Mouse (Mus musculus) cerebellum, postnatal 4 days (tissue): Measurements from ENCODE around the gene Morc2a.
"Not testable (repeated sequence)": the region's sequence is repeated elsewhere in the genome, so short reads cannot be mapped to it uniquely, and the experiment has no call there.

Source experiments
- DNase-seq, 2 experiments: peaks; one replicate each; pipeline ENCODE4 v3.0.0; 2022; ENCODE audit warnings: low spot score in 2 of 2, mixed read lengths in 1 of 2

Gene Morc2a

DNA sequence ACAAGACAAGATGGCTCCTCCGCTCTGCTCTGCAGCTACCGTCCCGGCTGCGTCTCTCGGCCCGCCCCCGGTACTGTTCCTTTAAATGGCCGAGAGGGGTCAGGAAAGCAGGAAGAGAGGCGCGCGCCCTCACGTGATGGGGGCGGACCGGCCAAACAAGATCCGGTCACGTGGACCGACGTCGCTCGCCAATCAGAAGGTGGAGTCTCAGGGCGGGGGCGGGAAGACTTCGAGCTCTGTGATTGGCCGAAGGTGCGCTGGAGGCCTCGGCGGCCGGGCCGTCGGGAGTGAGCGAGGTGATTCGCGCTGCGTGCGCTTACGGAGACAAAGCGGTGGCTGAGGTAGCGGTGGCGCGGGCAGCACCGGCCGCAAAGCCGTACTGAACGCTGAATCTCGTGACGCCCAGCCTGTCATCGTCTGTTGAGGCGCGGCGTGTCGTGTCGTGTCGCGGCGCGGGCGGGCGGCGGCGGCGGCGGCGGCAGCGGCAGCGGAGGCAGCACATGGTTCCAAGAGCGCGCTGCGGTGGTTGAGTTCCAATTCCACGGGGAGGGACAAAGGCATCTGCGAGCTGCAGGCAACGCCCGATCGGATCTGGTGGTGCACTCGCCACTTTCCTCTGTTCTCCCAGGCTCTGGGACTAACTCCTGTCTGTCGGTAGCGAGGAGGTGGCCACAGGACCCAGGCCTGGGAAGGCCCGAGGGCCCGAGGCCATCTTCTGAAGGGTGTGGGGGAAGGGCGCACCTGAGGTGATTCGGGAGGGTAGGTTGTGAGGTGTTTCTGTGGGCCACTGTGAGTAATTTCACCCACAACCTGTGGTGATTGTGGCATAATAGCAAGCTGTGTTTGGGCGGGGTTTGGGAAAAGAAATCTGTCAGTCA lies at the start of gene Morc2a:
Gene Morc2a (plus strand): TSS at position 228 of the 878 bp plus-strand sequence.
- peak; percentile 87 to 95 for DNase-seq

DNA sequence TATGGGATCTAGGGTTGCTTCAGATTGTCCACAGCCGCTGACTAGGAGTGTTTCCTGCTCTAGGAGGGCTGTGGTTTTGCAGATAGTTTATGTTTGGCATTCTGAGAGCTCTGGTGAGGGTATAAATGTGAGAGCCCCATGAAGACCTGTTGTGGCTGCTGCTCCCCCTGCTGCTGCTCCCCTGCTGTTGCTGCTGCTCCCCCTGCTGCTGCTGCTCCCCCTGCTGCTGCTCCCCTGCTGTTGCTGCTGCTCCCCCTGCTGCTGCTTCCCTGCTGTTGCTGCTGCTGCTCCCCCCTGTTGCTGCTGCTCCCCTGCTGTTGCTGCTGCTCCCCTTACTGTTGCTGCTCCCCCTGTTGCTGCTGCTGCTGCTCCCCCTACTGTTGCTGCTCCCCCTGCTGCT lies 47.0 kb upstream of the Morc2a start:
- not testable (repeated sequence) for DNase-seq

DNA sequence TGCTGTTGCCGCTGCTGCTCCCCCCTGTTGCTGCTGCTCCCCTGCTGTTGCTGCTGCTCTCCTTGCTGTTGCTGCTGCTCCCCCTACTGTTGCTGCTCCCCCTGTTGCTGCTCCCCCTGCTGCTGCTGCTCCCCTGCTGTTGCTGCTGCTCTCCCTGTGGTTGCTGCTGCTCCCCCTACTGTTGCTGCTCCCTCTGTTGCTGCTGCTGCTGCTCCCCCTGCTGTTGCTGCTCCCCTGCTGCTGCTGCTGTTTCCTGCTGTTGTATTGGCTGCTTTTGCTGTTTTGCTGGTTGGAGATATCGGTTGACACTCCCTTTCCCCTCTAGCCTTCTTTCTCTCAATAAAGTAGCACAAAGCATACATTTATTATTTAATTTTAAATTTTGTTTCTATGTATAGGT lies 46.3 kb upstream of the Morc2a start:
- DNase-seq, result not testable (repeated sequence)

DNA sequence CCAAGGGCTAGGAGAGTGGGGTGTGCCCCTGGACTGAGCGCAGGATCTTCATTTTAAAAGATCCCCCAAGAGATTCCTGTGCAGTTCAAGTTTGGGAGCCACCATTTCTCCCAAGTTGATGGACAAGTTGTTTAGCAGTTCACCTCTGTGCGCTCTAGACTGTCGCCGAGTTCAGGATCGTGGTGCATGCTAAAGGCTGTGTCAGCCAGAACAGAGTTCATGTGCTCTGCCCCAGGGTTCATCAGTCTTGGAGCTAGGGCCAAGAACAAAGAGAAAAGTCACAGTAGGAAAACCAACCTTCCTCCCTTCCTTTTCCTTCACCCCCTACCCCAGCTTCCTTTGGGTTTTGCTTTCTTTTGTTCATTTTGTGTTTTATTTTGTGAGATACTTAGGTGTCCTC lies 42.5 kb upstream of the Morc2a start:
- DNase-seq, result no peak

DNA sequence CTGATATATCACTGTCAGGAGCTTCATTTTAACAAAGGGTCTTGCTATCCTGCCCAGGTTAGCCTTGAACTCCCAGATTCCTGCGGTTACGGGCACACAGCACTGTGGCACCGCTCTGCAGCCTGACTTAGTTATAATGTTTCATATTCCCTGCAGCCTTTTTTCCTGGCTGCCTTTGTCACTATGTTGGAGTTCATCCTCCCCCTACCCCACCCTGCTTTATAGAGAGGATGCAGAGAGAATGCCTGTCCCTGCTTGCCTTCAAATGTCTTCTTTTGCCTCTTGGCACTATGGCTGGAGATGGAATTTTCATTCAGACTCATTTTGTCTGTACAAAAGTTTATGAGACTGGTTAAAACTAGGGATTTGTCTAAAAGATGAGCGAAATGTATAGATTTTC lies 33.4 kb upstream of the Morc2a start:
- DNase-seq, result no peak

DNA sequence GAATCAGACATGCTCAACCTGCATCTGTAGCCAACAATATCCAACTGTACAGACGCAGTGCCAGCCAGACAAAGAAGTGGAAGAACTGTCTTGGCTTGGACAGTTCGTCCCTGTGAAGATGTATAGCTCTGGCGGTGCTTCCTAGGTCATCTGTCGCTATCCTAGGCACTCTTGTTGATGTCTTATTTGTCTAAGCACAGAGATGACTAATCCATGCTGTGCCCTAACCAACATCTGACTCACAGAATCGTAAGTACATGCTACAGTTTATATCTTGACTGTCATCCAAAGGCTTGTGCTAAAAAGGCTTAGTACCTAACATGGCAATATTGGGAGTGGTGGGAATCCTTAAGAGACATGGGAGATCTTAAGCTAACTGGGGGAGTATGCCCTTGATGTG lies 26.2 kb upstream of the Morc2a start:
- no peak for DNase-seq

DNA sequence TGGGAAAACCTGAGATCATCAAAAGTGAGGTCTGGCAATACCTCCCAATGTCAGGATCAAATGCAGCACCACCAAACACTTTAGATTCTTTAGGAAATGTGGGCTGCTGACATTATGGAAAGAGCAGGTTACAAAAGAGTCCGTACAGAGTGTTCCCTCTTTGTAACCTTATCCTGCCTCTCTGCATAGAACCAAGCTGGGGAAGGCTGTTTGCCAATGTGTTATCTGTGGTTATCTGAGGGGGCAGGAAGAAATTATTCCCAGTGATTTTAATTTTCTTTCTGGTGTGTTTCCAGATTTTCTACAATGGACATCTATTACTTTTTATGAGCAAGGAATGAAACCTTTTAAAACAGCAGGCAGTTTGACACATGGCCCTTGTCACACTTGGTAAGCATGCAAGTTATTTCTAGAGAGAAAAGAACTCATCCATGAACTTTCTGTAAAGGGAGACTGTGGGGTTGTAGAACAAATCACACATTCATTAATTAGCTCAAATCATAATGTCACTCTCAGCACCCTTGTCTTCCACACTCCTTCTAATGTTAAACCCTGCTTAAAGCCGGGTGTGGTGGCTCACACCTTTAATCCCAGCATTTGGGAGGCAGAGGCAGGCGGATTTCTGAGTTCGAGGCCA lies 24.5 kb upstream of the Morc2a start:
- DNase-seq, result no peak

DNA sequence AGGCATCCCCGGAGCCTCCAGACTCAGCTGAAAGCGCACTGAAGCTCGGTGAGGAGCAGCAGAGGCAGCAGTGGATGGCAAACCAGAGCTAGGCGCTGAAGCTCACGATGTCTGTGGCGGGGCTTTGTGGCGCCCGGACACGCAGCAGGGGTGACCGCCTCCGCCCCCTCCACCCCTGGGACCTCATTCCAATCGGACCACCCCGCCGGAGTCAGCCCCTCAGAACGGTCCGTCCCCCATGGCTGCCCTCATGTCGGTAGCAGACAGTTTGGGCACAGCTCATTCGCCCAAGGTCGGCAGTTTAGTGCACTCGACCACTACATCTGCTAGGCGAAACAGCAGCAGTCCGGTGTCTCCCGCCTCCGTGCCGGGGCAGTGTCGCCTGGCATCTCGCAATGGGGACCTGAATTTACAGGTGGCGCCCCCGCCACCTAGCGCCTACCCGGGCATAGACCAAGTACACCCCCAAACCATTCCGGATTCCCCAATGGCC lies 19.9 kb upstream of the Morc2a start:
- peak in 1 of 2 experiments; percentile 10 for DNase-seq

DNA sequence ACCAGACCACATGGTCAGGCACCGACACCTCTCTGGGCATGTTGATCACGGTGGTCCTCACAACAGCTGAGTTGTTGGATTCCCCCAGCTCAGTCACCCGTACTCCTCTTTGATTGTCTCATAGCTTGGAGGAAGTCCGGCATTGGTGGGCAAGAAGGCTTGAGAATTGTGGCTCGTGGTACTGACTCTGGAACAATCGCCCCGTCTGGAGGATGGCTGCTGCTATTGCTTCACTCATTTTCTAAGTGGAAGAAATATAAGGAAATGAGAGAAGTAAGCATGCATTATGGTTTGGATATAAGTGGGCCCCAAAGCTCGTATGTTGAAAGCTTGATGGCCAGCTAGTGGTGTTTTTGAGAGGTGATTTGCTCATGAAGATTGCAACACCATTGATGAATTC lies 15.7 kb upstream of the Morc2a start:
- DNase-seq, result peak in 1 of 2 experiments; percentile 6

DNA sequence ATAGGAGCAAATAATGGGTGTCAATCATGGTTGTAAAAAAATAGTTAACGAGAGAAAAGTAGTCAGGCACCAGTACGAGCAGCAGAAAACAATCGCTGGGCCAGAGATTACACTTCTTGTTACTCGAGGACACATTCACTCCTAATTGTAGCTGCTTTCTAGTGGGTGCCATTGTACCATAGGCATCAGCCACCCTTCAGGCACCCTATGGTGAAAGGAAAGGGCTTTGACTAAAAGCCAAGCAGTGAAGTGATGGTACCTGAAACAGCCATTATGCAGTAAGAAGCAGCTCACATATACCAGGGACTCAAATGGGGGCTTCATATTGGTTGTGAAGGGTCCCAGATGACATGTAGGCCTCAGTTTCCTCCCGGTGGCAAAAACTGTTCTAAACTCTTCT lies 1.3 kb upstream of the Morc2a start:
- DNase-seq, result no peak

DNA sequence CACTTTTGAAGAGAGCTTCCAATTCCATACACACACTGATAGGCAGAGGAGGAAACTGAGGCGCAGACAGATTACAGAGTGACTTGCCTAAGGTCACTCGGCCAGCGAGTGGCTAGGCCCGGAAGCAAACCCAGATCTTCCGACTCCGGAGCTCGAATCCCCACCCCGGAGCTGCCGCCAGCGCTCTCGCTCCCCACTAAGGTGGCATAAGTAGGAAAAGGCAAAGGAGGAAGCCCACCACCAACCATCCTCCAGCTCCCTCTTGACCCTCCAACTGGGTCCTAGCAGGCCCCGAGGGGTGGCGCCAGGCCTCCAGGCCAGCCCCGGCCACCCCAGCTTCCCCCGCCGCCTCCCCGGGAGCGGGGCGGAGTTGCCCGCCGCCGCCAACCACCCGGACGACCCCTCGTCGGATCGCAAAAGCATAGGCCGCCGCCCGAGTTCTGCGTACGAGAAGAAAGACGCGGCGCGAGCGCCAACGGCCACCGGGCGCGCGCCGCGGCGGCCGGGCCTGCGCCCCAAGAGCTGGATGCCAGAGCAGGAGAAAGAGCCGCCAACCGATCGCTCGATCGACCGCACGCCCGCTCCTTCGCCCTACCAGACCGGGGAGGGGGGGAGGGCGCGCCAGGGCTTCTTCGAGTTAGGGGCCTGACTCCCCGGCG lies 557 bp upstream of the Morc2a start:
- DNase-seq, result no peak

DNA sequence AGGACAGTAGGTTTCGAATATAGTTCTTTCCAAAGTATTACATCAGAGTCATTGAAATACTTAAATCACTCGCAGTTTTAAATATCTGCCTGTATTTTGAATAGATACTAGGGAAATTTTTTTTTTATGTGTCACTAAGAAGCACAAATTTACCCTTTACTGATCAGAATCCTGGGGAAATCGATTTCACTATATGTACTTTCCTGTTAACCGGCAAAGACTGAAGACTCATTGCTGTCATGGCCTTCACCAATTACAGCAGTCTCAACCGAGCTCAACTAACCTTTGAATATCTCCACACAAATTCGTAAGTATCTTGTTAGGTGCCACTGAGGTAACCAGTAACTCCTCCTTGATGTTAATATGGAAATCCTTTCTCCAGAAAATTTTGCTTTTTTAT lies 1.1 kb downstream of the Morc2a start:
- DNase-seq, result no peak

DNA sequence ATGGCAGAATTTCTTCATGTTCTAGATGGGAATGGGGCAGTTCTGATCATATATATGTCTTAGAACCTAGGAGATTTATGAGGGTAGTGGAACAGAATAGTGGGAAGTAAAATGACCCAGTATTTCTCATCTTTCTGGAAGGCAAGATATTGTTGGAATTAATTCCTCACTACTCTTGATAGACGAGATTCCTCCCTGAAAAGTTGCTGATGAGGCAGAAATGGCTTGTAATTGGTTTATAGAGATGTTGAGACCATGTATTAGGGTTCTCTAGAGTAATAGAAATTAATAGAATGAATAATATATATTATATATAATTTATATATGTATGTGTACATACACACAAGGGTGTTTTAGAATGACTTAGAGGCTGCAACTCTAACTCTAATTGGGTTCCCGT lies 13.0 kb downstream of the Morc2a start:
- DNase-seq, result no peak

DNA sequence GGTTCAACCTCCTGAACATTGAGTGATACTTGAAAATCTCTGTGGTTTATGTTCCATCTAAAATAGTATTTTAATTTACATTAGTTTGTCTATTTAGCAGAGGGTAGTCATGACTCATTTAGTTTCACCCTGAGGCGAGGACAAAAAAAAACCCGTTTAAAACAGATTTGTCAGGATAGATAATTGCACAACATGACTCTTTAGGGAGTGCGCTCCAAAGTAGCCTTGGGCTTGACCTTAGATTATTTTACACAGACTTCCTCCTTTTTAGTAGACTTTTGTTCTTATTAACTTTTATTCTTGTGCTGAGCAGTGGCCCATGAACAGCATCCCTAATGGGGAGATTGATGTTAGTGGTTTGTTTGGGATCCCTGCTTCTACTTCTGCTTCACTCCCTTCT lies 18.5 kb downstream of the Morc2a start:
- no peak for DNase-seq

DNA sequence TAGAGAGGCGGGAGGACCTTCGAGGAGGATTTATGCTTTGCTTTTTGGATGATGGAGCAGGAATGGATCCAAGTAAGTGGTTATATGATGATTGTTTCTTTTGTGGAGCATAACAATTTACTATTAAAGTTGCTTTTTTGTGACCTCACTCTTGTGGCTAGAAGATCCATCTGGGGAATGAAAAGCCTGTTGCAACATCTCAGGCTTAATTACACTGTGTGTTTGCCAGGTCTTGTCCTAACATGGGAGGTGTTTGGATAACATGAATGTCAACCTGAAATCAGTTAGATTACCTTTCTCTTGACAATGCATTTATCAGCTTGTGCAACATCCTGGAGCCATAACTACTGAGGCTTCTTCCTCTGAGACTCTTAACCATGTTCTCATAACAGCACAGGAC lies 19.8 kb downstream of the Morc2a start:
- DNase-seq, result no peak

DNA sequence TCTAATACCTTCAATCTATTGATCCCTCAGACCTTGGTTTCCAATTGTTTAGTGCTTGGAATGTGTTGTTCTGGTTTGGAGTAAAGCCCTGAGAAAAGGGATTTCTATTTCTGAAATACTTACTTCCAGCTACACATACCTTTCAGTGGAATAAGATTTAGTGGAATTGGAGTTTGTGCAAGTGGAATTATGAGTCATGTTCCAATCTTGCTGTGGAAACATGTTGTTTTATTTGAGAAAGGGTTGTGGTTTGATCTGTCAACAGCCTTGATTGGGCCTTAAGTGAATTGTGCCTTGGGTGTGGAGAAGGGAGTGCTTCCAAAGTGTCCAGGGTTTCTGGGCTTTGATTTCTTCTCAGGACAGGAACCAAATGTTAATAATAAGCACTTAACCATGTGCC lies 20.9 kb downstream of the Morc2a start:
- DNase-seq, result no peak

DNA sequence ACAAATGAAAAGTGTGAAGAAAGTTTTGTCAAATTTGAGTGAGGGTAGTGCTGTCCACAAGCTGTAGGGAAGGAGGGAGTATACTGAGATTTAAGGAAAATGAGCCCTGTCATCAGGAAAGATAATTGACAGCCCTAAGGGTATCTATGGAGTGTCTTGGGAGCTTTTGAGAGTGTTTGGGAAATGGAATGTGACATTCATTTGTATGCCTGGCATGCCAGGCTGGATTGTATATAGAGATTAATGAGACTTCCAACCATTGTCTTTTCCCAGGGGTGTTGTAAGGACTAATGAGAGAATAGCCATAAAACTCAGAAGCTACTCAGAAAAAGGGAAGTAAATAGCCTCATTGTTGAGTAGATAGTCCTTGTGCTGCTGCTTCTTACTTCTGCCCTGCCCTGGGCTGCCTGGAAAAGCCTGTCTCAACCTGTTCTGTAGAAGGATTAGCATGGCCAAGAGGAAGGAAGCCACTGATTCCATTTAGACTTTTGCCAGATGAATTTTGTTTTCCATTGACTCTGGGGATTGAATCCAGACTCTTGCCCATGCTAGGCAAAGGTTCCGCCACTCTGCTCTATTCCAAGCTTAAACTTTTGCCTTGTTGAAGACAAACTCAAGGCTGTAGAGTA lies 22.1 kb downstream of the Morc2a start:
- no peak for DNase-seq

DNA sequence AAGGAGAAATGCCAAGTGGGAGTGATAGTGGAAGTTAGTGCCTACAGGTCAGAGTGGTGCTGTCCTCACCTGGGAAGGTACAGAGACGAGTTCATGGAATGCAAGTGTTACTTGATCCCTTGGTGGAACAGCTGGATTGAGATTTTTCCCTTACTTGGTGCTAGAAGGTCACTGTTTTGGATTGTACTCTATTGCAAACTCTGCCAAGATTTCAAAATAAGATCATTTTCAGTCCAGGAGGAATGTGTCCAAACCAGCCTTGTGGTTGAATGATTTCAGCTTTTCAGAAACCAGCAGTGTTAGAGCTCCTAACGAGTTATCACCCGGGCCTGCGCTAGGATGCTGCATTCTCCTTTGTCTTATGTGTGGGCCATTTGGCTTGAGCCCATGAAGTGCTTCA lies 25.6 kb downstream of the Morc2a start:
- DNase-seq, result no peak

DNA sequence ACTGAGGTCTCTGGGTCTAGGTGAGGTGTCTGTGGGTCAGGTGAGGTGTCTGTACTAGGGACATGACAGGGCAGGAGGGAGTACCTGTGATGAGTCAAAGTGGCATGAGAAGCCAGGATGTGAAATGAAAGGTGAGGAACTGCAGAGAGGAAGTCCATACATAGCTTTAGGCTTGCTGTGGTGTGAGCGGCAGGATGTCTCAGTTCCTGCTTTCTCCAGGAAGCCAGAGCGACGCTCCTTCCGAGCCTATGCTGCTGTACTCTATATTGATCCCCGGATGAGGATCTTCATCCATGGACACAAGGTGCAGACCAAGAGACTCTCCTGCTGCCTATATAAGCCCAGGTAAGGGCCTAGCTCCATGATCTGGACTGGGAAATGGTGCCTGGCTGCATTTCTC lies 27.4 kb downstream of the Morc2a start:
- no peak for DNase-seq

DNA sequence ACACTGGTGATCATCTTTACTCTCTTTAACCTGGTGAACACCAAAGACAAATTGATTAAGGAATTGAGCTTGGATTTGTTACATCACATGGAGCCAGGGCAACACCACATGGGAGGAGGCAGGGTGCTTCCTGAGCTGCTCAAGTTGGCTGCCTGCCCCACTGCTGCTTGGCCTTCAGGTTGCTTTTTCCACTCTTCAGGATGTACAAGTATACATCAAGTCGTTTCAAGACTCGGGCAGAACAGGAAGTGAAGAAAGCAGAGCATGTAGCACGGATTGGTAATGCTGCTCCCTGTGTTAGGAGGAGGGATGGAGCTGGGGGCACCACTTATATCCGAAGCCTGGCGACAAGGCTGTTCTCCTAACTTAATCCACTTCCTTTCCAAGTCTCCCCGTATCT lies 28.2 kb downstream of the Morc2a start:
- no peak for DNase-seq

DNA sequence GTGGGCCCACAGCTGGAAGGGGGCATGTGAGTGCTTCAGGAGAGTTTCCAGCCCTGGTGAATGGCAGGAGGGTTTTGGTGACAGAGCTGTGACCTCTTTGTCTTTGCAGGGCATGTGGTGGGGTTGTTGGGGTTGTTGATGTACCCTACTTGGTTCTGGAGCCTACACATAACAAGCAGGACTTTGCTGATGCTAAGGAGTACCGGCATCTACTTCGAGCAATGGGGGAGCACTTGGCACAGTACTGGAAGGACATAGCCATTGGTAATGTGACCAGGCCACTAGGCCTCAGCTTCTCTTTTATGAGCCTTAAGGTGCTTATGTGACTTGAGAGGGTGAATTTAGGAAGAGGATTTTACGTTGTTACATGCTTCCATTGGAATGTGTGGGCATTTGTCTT lies 30.8 kb downstream of the Morc2a start:
- no peak for DNase-seq

DNA sequence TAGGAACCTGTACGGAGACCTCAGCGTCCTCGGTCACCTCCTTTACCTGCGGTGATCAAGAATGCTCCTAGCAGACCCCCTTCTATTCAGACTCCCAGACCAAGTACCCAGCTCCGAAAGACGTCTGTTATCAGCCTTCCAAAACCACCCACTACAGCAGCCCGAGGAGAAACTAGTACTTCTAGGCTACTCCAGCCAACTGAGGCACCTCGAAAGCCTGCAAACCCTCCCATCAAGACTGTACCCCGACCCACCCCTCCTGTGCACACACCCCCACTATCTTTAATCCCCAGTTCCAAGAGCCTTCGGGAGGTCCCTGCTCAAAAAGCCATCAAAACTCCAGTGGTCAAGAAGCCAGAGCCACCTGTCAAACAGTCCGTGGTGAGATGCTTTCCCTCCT lies 34.7 kb downstream of the Morc2a start:
- DNase-seq, result no peak
